ENCODE assay signal across 11 mouse cellular contexts in the genomic region with DNA sequence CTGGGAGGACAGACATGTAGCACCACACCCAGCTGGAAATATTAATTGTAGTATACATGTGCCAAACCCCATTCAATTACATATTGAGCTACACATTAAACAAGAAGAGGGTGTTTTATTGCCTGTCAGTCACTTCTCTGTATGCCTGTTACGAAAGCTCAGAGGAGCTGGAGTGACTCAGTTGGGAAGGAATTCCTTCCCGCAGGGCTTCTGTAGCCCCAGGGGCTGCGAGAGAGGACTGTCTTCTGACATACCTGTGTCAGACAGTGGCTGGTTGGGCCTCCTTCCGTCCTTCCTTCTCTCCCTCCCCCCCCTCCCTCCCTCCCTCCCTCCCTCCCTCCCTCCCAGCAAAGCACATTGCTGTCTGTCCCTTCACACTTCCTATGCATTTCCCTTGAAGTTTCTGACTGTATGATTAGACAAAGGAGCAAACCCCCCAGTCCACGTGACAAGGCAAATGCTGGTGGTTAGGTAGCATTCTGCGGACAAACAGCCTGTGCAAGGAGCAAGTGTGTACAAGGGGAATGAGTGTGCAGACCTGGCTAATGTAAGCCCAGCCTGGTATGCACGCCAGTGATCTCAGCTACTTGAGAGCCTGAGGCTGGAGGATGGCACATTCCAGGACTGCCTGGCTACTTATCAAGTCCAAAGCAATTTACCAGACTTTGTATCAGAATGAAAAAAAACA. TPM values are rescaled to one million over a fixed set of nuclear protein-coding genes. Genes with fewer than 3 reads are reported as not detected.
DNase-seq lines count a peak whose midpoint lies in the region; ATAC-seq and TF ChIP-seq lines count a peak whose summit lies in the region.
"Had no signal": no experiment of that assay in that cellular context is flagged by ENCODE, and none has a peak within 500 bp of the region (broad histone marks: within the 10 kb centered on the region; RNA-seq: fewer than 3 reads in every experiment).

No protein-coding gene starts in this region.

- H3K4me2 ChIP-seq in lung, postnatal 0 days (replicated peaks; ENCODE audit: low read depth, low read length): no peak overlapping the region
- H3K4me2 ChIP-seq in intestine, embryonic 14.5 days (ENCODE audit: low read length): no peak overlapping the region
- no peak overlapping the region for H3K4me2 ChIP-seq in stomach, embryonic 15.5 days
- H3K4me2 ChIP-seq: hindbrain, embryonic 15.5 days had no signal

- TF ChIP-seq POLR2A in lung, adult 2 months (IDR thresholded peaks at IDR 0.05; ENCODE audit: borderline replicate concordance, extremely low read depth, low read depth, low read length): no peak
- no peak for TF ChIP-seq POLR2A in bone marrow, adult 2 months (IDR thresholded peaks at IDR 0.05; ENCODE audit: borderline replicate concordance, control insufficient read depth, low read depth, low read length)

- no peak for TF ChIP-seq EP300 in lung, postnatal 0 days (IDR thresholded peaks at IDR 0.05)

- H3K27ac ChIP-seq in lung, postnatal 0 days (ENCODE audit: low read length): peak overlapping the region; percentile 32
- H3K27ac ChIP-seq in bone marrow, adult 2 months (ENCODE audit: control insufficient read depth, insufficient read depth, low read depth, low read length, poor library complexity): 0 out of 2 replicates have a peak overlapping the region, but pooled peaks have one; percentile 11
- H3K27ac ChIP-seq in intestine, embryonic 14.5 days (ENCODE audit: low read depth): peak overlapping the region; percentile 65; the same call in 1 of the 2 replicates
- no peak overlapping the region for H3K27ac ChIP-seq in stomach, embryonic 15.5 days
- H3K27ac ChIP-seq: hindbrain, embryonic 15.5 days had no signal

- H3K4me3 ChIP-seq in lung, postnatal 0 days (ENCODE audit: low read depth, low read length): no peak overlapping the region
- no peak overlapping the region for H3K4me3 ChIP-seq in lung, adult 2 months (replicated peaks; ENCODE audit: extremely low read depth, low read depth, low read length)
- H3K4me3 ChIP-seq in bone marrow, adult 2 months (replicated peaks; ENCODE audit: control insufficient read depth, low read depth, low read length): no peak overlapping the region
- no peak overlapping the region for H3K4me3 ChIP-seq in intestine, embryonic 14.5 days (ENCODE audit: low read depth, low read length)
- no peak overlapping the region for H3K4me3 ChIP-seq in stomach, embryonic 15.5 days (replicated peaks)
- H3K4me3 ChIP-seq: hindbrain, embryonic 15.5 days had no signal

- H3K27me3 ChIP-seq in lung, postnatal 0 days (replicated peaks; ENCODE audit: insufficient read depth, low read length): no peaks in the 10 kb centered on the region
- H3K27me3 ChIP-seq in intestine, embryonic 14.5 days (replicated peaks; ENCODE audit: control insufficient read depth, insufficient read depth, low read length): no peaks in the 10 kb centered on the region
- H3K27me3 ChIP-seq in stomach, embryonic 15.5 days (replicated peaks): no peaks in the 10 kb centered on the region
- H3K27me3 ChIP-seq: hindbrain, embryonic 15.5 days had no signal

- H3K36me3 ChIP-seq in lung, postnatal 0 days (ENCODE audit: insufficient read depth, low read length): no peaks in the 10 kb centered on the region
- no peaks in the 10 kb centered on the region for H3K36me3 ChIP-seq in intestine, embryonic 14.5 days (ENCODE audit: control insufficient read depth, insufficient read depth, low read length)
- no peaks in the 10 kb centered on the region for H3K36me3 ChIP-seq in stomach, embryonic 15.5 days
- H3K36me3 ChIP-seq: hindbrain, embryonic 15.5 days had no signal

- WGBS in lung, postnatal 0 days: 21% methylated on average over 7 of the region's 7 CpGs
- WGBS in lung, adult 2 months: 26% methylated on average over 7 of the region's 7 CpGs
- 25% methylated on average over 7 of the region's 7 CpGs for WGBS in bone marrow, adult 2 months
- 15% methylated on average over 7 of the region's 7 CpGs for WGBS in intestine, embryonic 14.5 days
- 23% methylated on average over 7 of the region's 7 CpGs for WGBS in stomach, embryonic 15.5 days

- no peak for TF ChIP-seq CTCF in lung, postnatal 0 days (IDR thresholded peaks at IDR 0.05)
- TF ChIP-seq CTCF in lung, adult 2 months (IDR thresholded peaks at IDR 0.05; ENCODE audit: insufficient read depth, low read length): no peak
- no peak for TF ChIP-seq CTCF in bone marrow, adult 2 months (IDR thresholded peaks at IDR 0.05; ENCODE audit: control insufficient read depth, insufficient read depth, low read length)

- H3K4me1 ChIP-seq in lung, postnatal 0 days (ENCODE audit: insufficient read depth, low read depth, low read length): peaks cover 3% of the 10 kb centered on the region; the same call in 1 of the 2 replicates
- H3K4me1 ChIP-seq in lung, adult 2 months (ENCODE audit: control insufficient read depth, insufficient read depth, low read length): peaks cover 17% of the 10 kb centered on the region
- peaks cover 22% of the 10 kb centered on the region for H3K4me1 ChIP-seq in bone marrow, adult 2 months (ENCODE audit: control insufficient read depth, insufficient read depth, low read length)
- H3K4me1 ChIP-seq in intestine, embryonic 14.5 days (replicated peaks; ENCODE audit: control insufficient read depth, insufficient read depth, low read length): peaks cover 19% of the 10 kb centered on the region
- peaks cover 14% of the 10 kb centered on the region for H3K4me1 ChIP-seq in stomach, embryonic 15.5 days

- no peaks in the 10 kb centered on the region for H3K9me3 ChIP-seq in lung, postnatal 0 days (ENCODE audit: low read length)
- H3K9me3 ChIP-seq in intestine, embryonic 14.5 days (ENCODE audit: control insufficient read depth, low read length): no peaks in the 10 kb centered on the region
- no peaks in the 10 kb centered on the region for H3K9me3 ChIP-seq in stomach, embryonic 15.5 days
- H3K9me3 ChIP-seq: hindbrain, embryonic 15.5 days had no signal

- ATAC-seq in lung, postnatal 0 days: peak; percentile 77
- peak; percentile 82 for ATAC-seq in intestine, embryonic 14.5 days (replicated peaks; ENCODE audit: low FRiP score, low TSS enrichment, low read depth)
- peak; percentile 24 for ATAC-seq in stomach, embryonic 15.5 days (ENCODE audit: insufficient read depth, low FRiP score, low read depth)

- no peak overlapping the region for H3K9ac ChIP-seq in lung, postnatal 0 days (replicated peaks; ENCODE audit: low read depth)
- H3K9ac ChIP-seq in intestine, embryonic 14.5 days (ENCODE audit: low read length): 0 out of 2 replicates have a peak overlapping the region, but pooled peaks have one; percentile 22
- no peak overlapping the region for H3K9ac ChIP-seq in stomach, embryonic 15.5 days
- H3K9ac ChIP-seq: hindbrain, embryonic 15.5 days had no signal

- peak; percentile 63 for DNase-seq in lung, postnatal 0 days (ENCODE audit: low spot score)
- DNase-seq in lung, adult 2 months: no peak
- DNase-seq in intestine, embryonic 14.5 days (ENCODE audit: low spot score): no peak
- DNase-seq in adrenal gland, adult 8-10 months: no peak
- DNase-seq in gastrocnemius, adult 18-20 months (ENCODE audit: low spot score): no peak

RNA-seq across cellular contexts. Expression of gene Chst12, which starts 9.6 kb away (rescaled TPM):
- polyA plus RNA-seq in lung, postnatal 0 days (2015; fragmentation: Nextera tagmentation; extraction: Ambion mirVana): 19.9 and 21.7 TPM in 2 replicates
- 49.6 and 60.5 TPM in 2 replicates for polyA plus RNA-seq in lung, adult 2 months (2012; rRNA removed)
- polyA plus RNA-seq in bone marrow, adult 2 months (2011; ENCODE audit: insufficient read depth, insufficient read length, low replicate concordance, missing spikeins): 13.2 and 25.2 TPM in 2 replicates
- 20.7 TPM in 2 replicates for polyA plus RNA-seq in intestine, embryonic 14.5 days (2014; fragmentation: Nextera tagmentation; extraction: Ambion mirVana)
- polyA plus RNA-seq in stomach, embryonic 15.5 days (2015; fragmentation: Nextera tagmentation; extraction: Ambion mirVana): 21.1 and 21.7 TPM in 2 replicates
- total RNA-seq in adrenal gland, adult 8-10 months (2022): 10 to 100 TPM in 2 of 4 experiments, 1 to 10 TPM in 2; 8.7 to 15.1 (median 10.3) TPM
- 1 to 10 TPM; 4.2 to 5.0 TPM for total RNA-seq in gastrocnemius, adult 18-20 months (2021)

RNA-seq across cellular contexts. Expression of gene Grifin, which starts 49.9 kb away (rescaled TPM):
- not detected in 2 replicates for polyA plus RNA-seq in lung, postnatal 0 days (2015; fragmentation: Nextera tagmentation; extraction: Ambion mirVana)
- not detected in 2 replicates for polyA plus RNA-seq in lung, adult 2 months (2012; rRNA removed)
- not detected in 2 replicates for polyA plus RNA-seq in bone marrow, adult 2 months (2011; ENCODE audit: insufficient read depth, insufficient read length, low replicate concordance, missing spikeins)
- 0.54 TPM in 1 of 2 replicates, not detected in the other for polyA plus RNA-seq in intestine, embryonic 14.5 days (2014; fragmentation: Nextera tagmentation; extraction: Ambion mirVana)
- polyA plus RNA-seq in stomach, embryonic 15.5 days (2015; fragmentation: Nextera tagmentation; extraction: Ambion mirVana): 0.23 and 0.39 TPM in 2 replicates
- total RNA-seq in adrenal gland, adult 8-10 months (2022): not detected
- not detected for total RNA-seq in gastrocnemius, adult 18-20 months (2021)
- total RNA-seq: neutrophil, adult 5-6 weeks had no signal
- polyA plus RNA-seq: hindbrain, embryonic 15.5 days; limb, embryonic 11.5 days; testis, adult 2 months had no signal

Comparison
In these comparisons a context has a peak if more than half of its experiments do, and no peak if none do; other contexts are left out.
1. ATAC-seq: peak in every context shown above with its lines; median percentile 82 in intestine, embryonic 14.5 days; 77 in lung, postnatal 0 days; 24 in stomach, embryonic 15.5 days.